Mouse (Mus musculus) cortical plate, adult 2 months (tissue): Measurements from ENCODE around the gene Flna. TPM values are rescaled to one million over a fixed set of nuclear protein-coding genes. Genes with fewer than 3 reads are reported as not detected.
"Not testable (repeated sequence)": the region's sequence is repeated elsewhere in the genome, so short reads cannot be mapped to it uniquely, and the experiment has no call there.

Source experiments
- H3K27ac ChIP-seq: fragments of 200-500 bp; 2 replicates; pipeline ENCODE4 v1.5.1; 2012; ENCODE audit warnings: low read length, control low read depth, inconsistent platforms; ENCODE audit not compliant: insufficient read depth
- H3K4me1 ChIP-seq: fragments of 200-500 bp; 2 replicates; pipeline ENCODE4 v1.6.1; 2011; ENCODE audit warnings: low read length; ENCODE audit not compliant: control insufficient read depth, insufficient read depth
- H3K4me3 ChIP-seq: fragments of 200-500 bp; 2 replicates; pipeline ENCODE4 v1.5.1; 2011; ENCODE audit warnings: mild to moderate bottlenecking, low read length, control low read depth; ENCODE audit not compliant: insufficient read depth
- CTCF ChIP-seq: fragments of 200-500 bp; IDR thresholded peaks from 2 replicates; pipeline ENCODE4 v1.5.1; 2011; ENCODE audit warnings: mild to moderate bottlenecking, control low read depth, low read length; ENCODE audit not compliant: insufficient read depth; ENCODE audit errors: extremely low read depth
- POLR2A ChIP-seq: fragments of 200-500 bp; IDR thresholded peaks from 2 replicates; pipeline ENCODE4 v1.6.1; 2011; ENCODE audit warnings: mild to moderate bottlenecking, low read length, control low read depth; ENCODE audit not compliant: insufficient read depth; ENCODE audit errors: extremely low read depth
- polyA plus RNA-seq: library from polyadenylated mRNA; depleted of rRNA; stranded (reverse); fragments of >200 nt; gene quantifications from 2 replicates; pipeline ENCODE4 v1.2.3, GENCODE M21; 2012

Gene Flna
- polyA plus RNA-seq, 1 experiment, result 157 TPM

- Histone ChIP-seq H3K27ac (peak overlapping the region; percentile 41; the same call in 1 of the 2 replicates), H3K4me1 (no peaks in the 10 kb centered on the region), H3K4me3 (peak overlapping the region; percentile 71)
- TF ChIP-seq POLR2A (no peak), CTCF (no peak)
Observed at GRCm38 (mm10) chrX:74246693-74247092, 2.9 kb downstream of the Flna start.

GRCm38 (mm10) chrX:74246213-74246681 lies 3.4 kb downstream of the Flna start:
- TF ChIP-seq POLR2A (peak; percentile 88), CTCF (no peak)
- peak overlapping the region; percentile 79 for H3K27ac ChIP-seq
- peak overlapping the region; percentile 71 for H3K4me3 ChIP-seq

GRCm38 (mm10) chrX:74245687-74246086 lies 3.9 kb downstream of the Flna start:
- peak overlapping the region; percentile 71 for H3K4me3 ChIP-seq
- TF ChIP-seq CTCF (no peak), POLR2A (0 out of 2 replicates have a peak, but pooled peaks have one; percentile 5)
- peak overlapping the region; percentile 79 for H3K27ac ChIP-seq
- H3K4me1 ChIP-seq, result no peaks in the 10 kb centered on the region

More at GRCm38 (mm10) chrX:74246213-74246681, 3.4 kb downstream of the Flna start:
- H3K4me1 ChIP-seq, result no peaks in the 10 kb centered on the region

- Histone ChIP-seq H3K4me3 (peak overlapping the region; percentile 71; the same call in 1 of the 2 replicates), H3K27ac (no peak overlapping the region), H3K4me1 (no peaks in the 10 kb centered on the region)
- TF ChIP-seq CTCF, result no peak
- no peak for TF ChIP-seq POLR2A
Observed at GRCm38 (mm10) chrX:74245107-74245506, 4.5 kb downstream of the Flna start.

- no peak overlapping the region for H3K27ac ChIP-seq
- no peak for TF ChIP-seq CTCF
- TF ChIP-seq POLR2A, result no peak
- H3K4me1 ChIP-seq, result no peaks in the 10 kb centered on the region
- peak overlapping the region; percentile 14; the same call in 1 of the 2 replicates for H3K4me3 ChIP-seq
Observed at GRCm38 (mm10) chrX:74244614-74245083, 5.0 kb downstream of the Flna start.

GRCm38 (mm10) chrX:74243807-74244206 lies 5.8 kb downstream of the Flna start:
- no peak overlapping the region for H3K27ac ChIP-seq
- TF ChIP-seq POLR2A (no peak), CTCF (no peak)
- H3K4me1 ChIP-seq, result no peaks in the 10 kb centered on the region
- H3K4me3 ChIP-seq, result no peak overlapping the region; the same call in 1 of the 2 replicates

- TF ChIP-seq POLR2A (no peak), CTCF (no peak)
- no peaks in the 10 kb centered on the region for H3K4me1 ChIP-seq
- H3K27ac ChIP-seq, result no peak overlapping the region
- H3K4me3 ChIP-seq, result no peak overlapping the region
Observed at GRCm38 (mm10) chrX:74243396-74243795, 6.2 kb downstream of the Flna start.

- H3K4me1 ChIP-seq, result no peaks in the 10 kb centered on the region
- H3K27ac ChIP-seq, result no peak overlapping the region
- TF ChIP-seq CTCF, result no peak
- H3K4me3 ChIP-seq, result no peak overlapping the region
Observed at GRCm38 (mm10) chrX:74240332-74240731, 9.3 kb downstream of the Flna start.

- no peak overlapping the region for H3K4me3 ChIP-seq
- H3K27ac ChIP-seq, result no peak overlapping the region
- H3K4me1 ChIP-seq, result no peaks in the 10 kb centered on the region
- TF ChIP-seq POLR2A, result no peak
- TF ChIP-seq CTCF, result no peak
Observed at GRCm38 (mm10) chrX:74233196-74233595, 16.4 kb downstream of the Flna start.

GRCm38 (mm10) chrX:74230038-74230437 lies 19.6 kb downstream of the Flna start:
- Histone ChIP-seq H3K27ac (no peak overlapping the region), H3K4me3 (no peak overlapping the region), H3K4me1 (no peaks in the 10 kb centered on the region)
- no peak for TF ChIP-seq CTCF
- no peak for TF ChIP-seq POLR2A

- not testable (repeated sequence) for H3K4me1 ChIP-seq
Observed at GRCm38 (mm10) chrX:74220099-74220498, 29.5 kb downstream of the Flna start.

More at GRCm38 (mm10) chrX:74220099-74220498, 29.5 kb downstream of the Flna start:
- H3K4me3 ChIP-seq, H3K27ac ChIP-seq: not testable (repeated sequence)
